Mouse (Mus musculus) heart, embryonic 16.5 days (tissue): Measurements from ENCODE around the gene Ptprn. TPM values are rescaled to one million over a fixed set of nuclear protein-coding genes. Genes with fewer than 3 reads are reported as not detected.
"Not testable (repeated sequence)": the region's sequence is repeated elsewhere in the genome, so short reads cannot be mapped to it uniquely, and the experiment has no call there.

Source experiments
- ATAC-seq: fragments of 200-750 bp; cut with Nextera tagmentation; replicated peaks from 2 replicates; pipeline ENCODE4 v1.8.0; 2017; ENCODE audit warnings: moderate number of reproducible peaks; ENCODE audit not compliant: insufficient read depth, low FRiP score; ENCODE audit errors: extremely low read depth
- H3K27ac ChIP-seq: fragments of 300-500 bp; sonication (generic); 2 replicates; pipeline ENCODE4 v1.5.1; 2014; ENCODE audit warnings: mild to moderate bottlenecking, low read length, control low read depth, moderate library complexity
- H3K27me3 ChIP-seq: fragments of 300-500 bp; sonication (generic); 2 replicates; pipeline ENCODE4 v1.6.1; 2014; ENCODE audit warnings: low read length, mixed read lengths; ENCODE audit not compliant: control insufficient read depth, insufficient read depth
- H3K36me3 ChIP-seq: fragments of 300-500 bp; sonication (generic); 2 replicates; pipeline ENCODE4 v1.6.1; 2014; ENCODE audit not compliant: control insufficient read depth, insufficient read depth
- H3K4me1 ChIP-seq: fragments of 300-500 bp; sonication (generic); 2 replicates; pipeline ENCODE4 v1.6.1; 2014; ENCODE audit warnings: low read length, mixed read lengths; ENCODE audit not compliant: control insufficient read depth, insufficient read depth
- H3K4me2 ChIP-seq: fragments of 300-500 bp; sonication (generic); 2 replicates; pipeline ENCODE4 v1.6.1; 2014; ENCODE audit warnings: low read depth, mild to moderate bottlenecking, control low read depth, low read length
- H3K4me3 ChIP-seq: fragments of 300-500 bp; sonication (generic); 2 replicates; pipeline ENCODE4 v1.5.1; 2014; ENCODE audit warnings: mild to moderate bottlenecking, control low read depth, low read length
- H3K9ac ChIP-seq: fragments of 300-500 bp; sonication (generic); 2 replicates; pipeline ENCODE4 v1.6.1; 2014; ENCODE audit warnings: low read length, control low read depth
- H3K9me3 ChIP-seq: fragments of 300-500 bp; sonication (generic); replicated peaks from 2 replicates; pipeline ENCODE4 v1.6.1; 2016; ENCODE audit warnings: low read length; ENCODE audit not compliant: control insufficient read depth
- WGBS: fragments of 180-500 bp; shearing (Covaris S2); extraction: QIAGEN DNeasy Blood & Tissue Kit; methylation state at CpG from one replicate; pipeline ENCODE4 v1.1.7; 2014; 5-methylcytosine and 5-hydroxymethylcytosine counted together
- polyA plus RNA-seq: library from polyadenylated mRNA; unstranded; fragments of >200 nt; fragmentation: Nextera tagmentation; extraction: Ambion mirVana; gene quantifications from 2 replicates; pipeline ENCODE4 v1.2.1, GENCODE M21; 2015

Gene Ptprn
- polyA plus RNA-seq, 1 experiment from 2014 or later, result 0.62 TPM

DNA sequence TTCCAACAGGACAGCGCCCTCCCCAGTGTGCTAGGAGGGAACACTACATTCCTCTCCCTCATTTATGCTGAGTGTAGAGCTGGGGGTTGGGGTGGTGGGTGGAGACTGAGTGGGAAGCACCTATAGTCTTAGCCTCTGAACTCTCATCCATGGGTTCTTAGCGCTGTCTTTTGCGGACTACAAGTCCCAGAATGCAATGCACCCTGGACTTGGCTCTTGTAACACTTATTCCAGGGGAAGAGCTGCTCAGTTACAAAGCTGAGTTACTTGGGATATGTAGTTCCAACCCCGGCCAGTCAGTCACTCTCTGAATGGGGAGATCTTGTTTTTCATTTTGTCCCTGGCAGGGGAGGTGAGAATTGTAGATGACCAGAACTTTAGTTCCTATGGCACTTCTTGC, 19.5 kb downstream of the Ptprn start:
- peak; percentile 30; the same call in 1 of the 2 replicates for ATAC-seq

DNA sequence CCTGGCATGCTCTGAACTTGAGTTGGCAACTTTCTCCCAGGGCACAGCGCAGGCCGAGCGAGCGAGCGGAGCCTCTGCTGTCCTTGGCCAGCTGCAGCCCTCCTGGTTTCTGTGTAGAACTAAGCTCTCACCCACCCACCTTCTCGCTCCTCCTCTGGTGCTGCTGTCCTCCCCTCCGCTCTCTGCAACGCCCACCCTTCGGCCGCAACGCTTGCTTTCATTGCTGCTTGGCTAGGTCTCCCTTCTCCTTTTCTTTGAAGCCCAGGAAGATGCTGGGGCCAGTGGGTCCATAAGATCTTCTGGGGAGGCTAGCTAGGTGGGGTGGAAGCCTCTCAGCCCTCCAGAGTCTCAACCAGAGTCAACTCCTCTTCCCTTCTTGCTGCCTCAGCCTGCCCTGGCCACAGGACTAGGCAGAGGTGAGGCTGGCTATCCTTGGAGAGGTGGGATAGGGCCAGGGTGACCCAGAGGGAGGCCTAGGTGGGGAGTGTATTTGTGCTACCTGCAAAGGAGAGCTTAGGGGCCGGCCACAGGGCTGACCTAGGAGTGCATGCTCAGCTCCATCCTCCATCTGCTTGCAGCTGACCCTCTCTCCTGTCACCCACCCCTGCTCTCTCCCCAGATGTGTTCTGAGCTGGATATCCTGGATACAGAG, 20.0 kb downstream of the Ptprn start:
- Histone ChIP-seq H3K4me1 (peaks cover 25% of the 10 kb centered on the region), H3K9ac (no peak overlapping the region), H3K9me3 (no peaks in the 10 kb centered on the region), H3K36me3 (peaks cover 24% of the 10 kb centered on the region), H3K4me2 (no peak overlapping the region), H3K27ac (no peak overlapping the region), H3K4me3 (no peak overlapping the region), H3K27me3 (no peaks in the 10 kb centered on the region)
- no peak for ATAC-seq
- 89% methylated on average over 12 of the region's 12 CpGs for WGBS

More for the DNA sequence above, 19.5 kb downstream of the Ptprn start:
- Histone ChIP-seq H3K27ac (no peak overlapping the region), H3K27me3 (no peaks in the 10 kb centered on the region), H3K4me1 (peaks cover 28% of the 10 kb centered on the region), H3K4me3 (no peak overlapping the region), H3K4me2 (no peak overlapping the region), H3K9ac (no peak overlapping the region), H3K36me3 (peaks cover 20% of the 10 kb centered on the region), H3K9me3 (no peaks in the 10 kb centered on the region)
- WGBS, result 28% methylated on average over 4 of the region's 4 CpGs

DNA sequence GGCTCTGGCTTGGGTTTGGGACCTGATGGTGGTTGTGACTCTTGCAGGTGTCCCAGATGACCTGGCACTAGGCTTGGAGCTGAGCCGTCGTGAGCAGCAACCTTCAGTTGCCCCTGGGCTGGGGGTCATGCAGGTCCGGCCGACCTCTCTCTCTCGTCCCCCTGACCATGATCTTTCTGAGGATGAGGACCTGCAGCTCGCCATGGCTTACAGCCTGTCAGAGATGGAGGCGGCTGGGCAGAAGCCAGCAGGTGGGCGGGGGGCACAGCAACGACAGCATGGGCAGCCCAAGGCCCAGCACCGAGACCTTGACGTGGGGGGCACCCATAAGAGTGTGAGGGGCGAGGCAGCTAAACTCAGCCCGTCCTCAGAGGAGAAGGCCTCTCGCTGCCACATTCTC, 20.9 kb downstream of the Ptprn start:
- no peak overlapping the region for H3K9ac ChIP-seq
- 93% methylated on average over 14 of the region's 14 CpGs for WGBS
- H3K9me3 ChIP-seq, result no peaks in the 10 kb centered on the region
- no peak overlapping the region for H3K27ac ChIP-seq
- H3K36me3 ChIP-seq, result peaks cover 24% of the 10 kb centered on the region
- no peak overlapping the region for H3K4me3 ChIP-seq
- no peak overlapping the region for H3K4me2 ChIP-seq
- H3K27me3 ChIP-seq, result no peaks in the 10 kb centered on the region
- ATAC-seq, result no peak
- H3K4me1 ChIP-seq, result peaks cover 20% of the 10 kb centered on the region

- Histone ChIP-seq H3K27ac (peak overlapping the region; percentile 21; the same call in 1 of the 2 replicates), H3K4me3 (no peak overlapping the region), H3K36me3 (peaks cover 24% of the 10 kb centered on the region), H3K9ac (no peak overlapping the region), H3K4me1 (peaks cover 20% of the 10 kb centered on the region), H3K27me3 (no peaks in the 10 kb centered on the region), H3K9me3 (no peaks in the 10 kb centered on the region), H3K4me2 (no peak overlapping the region)
- WGBS, result 60% methylated on average over 10 of the region's 10 CpGs
- ATAC-seq, result no peak
Observed at GRCm38 (mm10) chr1:75239591-75239990, 24.7 kb downstream of the Ptprn start.

GRCm38 (mm10) chr1:75236117-75237050, 27.9 kb downstream of the Ptprn start, which contains the start of gene Dnajb2:
Dnajb2 (plus strand) TSS chr1:75236406.
- Histone ChIP-seq H3K9ac (peak within 1 kb of the TSS; percentile 92), H3K4me2 (peak within 1 kb of the TSS; percentile 94), H3K27me3 (no peaks in the 10 kb centered on the region), H3K27ac (peak within 1 kb of the TSS; percentile 93), H3K36me3 (peaks cover 14% of the 10 kb centered on the region), H3K9me3 (no peaks in the 10 kb centered on the region), H3K4me1 (peaks cover 22% of the 10 kb centered on the region), H3K4me3 (peak within 1 kb of the TSS; percentile 77)
- 1% methylated on average over 62 of the region's 64 CpGs for WGBS
- ATAC-seq, result peak; percentile 90

GRCm38 (mm10) chr1:75234606-75235005, 29.7 kb downstream of the Ptprn start:
- no peak overlapping the region for H3K9ac ChIP-seq
- no peaks in the 10 kb centered on the region for H3K9me3 ChIP-seq
- 1% methylated on average over 8 of the region's 8 CpGs for WGBS
- ATAC-seq, result peak; percentile 49; the same call in 1 of the 2 replicates
- peak overlapping the region; percentile 41; the same call in 1 of the 2 replicates for H3K27ac ChIP-seq
- peaks cover 1% of the 10 kb centered on the region; the same call in 1 of the 2 replicates for H3K36me3 ChIP-seq
- H3K4me3 ChIP-seq, result no peak overlapping the region
- peaks cover 22% of the 10 kb centered on the region for H3K4me1 ChIP-seq
- peak overlapping the region; percentile 19; the same call in 1 of the 2 replicates for H3K4me2 ChIP-seq
- H3K27me3 ChIP-seq, result no peaks in the 10 kb centered on the region

DNA sequence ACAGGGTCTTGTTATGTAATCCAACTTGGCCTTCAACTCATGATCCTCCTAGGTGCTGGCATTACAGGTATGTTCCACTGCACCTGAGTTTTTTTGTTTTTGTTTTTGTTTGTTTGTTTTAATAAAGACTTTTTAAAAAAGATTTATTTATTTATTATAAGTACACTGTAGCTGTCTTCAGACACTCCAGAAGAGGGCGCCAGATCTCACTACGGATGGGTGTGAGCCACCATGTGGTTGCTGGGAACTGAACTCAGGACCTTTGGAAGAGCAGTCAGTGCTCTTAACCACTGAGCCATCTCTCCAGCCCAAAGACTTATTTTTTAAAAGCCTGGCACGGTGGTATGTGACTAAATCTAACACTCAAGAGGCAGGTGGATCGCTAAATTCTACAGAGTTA, 31.8 kb downstream of the Ptprn start:
- WGBS, result 70% methylated on average over 4 of the region's 4 CpGs

GRCm38 (mm10) chr1:75231664-75232152, 32.6 kb downstream of the Ptprn start, which contains the start of gene A630095N17Rik:
A630095N17Rik (minus strand) TSS chr1:75232102.
- H3K27ac ChIP-seq, result no peak within 1 kb of the TSS
- ATAC-seq, result no peak
- no peak within 1 kb of the TSS for H3K9ac ChIP-seq
- WGBS, result 70% methylated on average over 5 of the region's 5 CpGs
- H3K36me3 ChIP-seq, result no peaks in the 10 kb centered on the region
- no peaks in the 10 kb centered on the region for H3K27me3 ChIP-seq
- no peak within 1 kb of the TSS for H3K4me3 ChIP-seq
- no peak within 1 kb of the TSS for H3K4me2 ChIP-seq
- no peaks in the 10 kb centered on the region for H3K9me3 ChIP-seq
- peaks cover 14% of the 10 kb centered on the region for H3K4me1 ChIP-seq

More for the DNA sequence above, 31.8 kb downstream of the Ptprn start:
- not testable (repeated sequence) for ATAC-seq, H3K9me3 ChIP-seq, H3K9ac ChIP-seq, H3K4me2 ChIP-seq, H3K27ac ChIP-seq, H3K27me3 ChIP-seq, H3K36me3 ChIP-seq, H3K4me3 ChIP-seq
- peaks cover 16% of the 10 kb centered on the region for H3K4me1 ChIP-seq
